Mouse (Mus musculus): Measurements from ENCODE around the gene Clps. TPM values are rescaled to one million over a fixed set of nuclear protein-coding genes. Genes with fewer than 3 reads are reported as not detected.

Clps gene
- polyA plus RNA-seq, 1 experiment: 8,275 TPM

- no peak overlapping the region for H3K4me3 ChIP-seq (ENCODE audit: extremely low read depth, insufficient read depth, insufficient read length)
- DNase-seq (ENCODE audit: low read depth in 1 of 2, low spot score in 2 of 2): no peak
- no peaks in the 10 kb centered on the region for H3K36me3 ChIP-seq (ENCODE audit: control insufficient read depth, insufficient read depth, low read length)
- no peaks in the 10 kb centered on the region for H3K27me3 ChIP-seq (ENCODE audit: control insufficient read depth, insufficient read depth, low read length)
- WGBS: 53% methylated on average over 5 of the region's 5 CpGs
- peak overlapping the region; percentile 70 for H3K27ac ChIP-seq (ENCODE audit: insufficient read depth, low read length)
- peaks cover 64% of the 10 kb centered on the region for H3K4me1 ChIP-seq (ENCODE audit: control insufficient read depth, insufficient read depth, insufficient read length)
- TF ChIP-seq POLR2A (IDR thresholded peaks at IDR 0.05; ENCODE audit: low read depth, low read length): no peak
- no peak for TF ChIP-seq CTCF (IDR thresholded peaks at IDR 0.05; ENCODE audit: extremely low read depth, insufficient read depth, insufficient read length, insufficient replicate concordance)
These were observed 46.0 kb downstream of the Clps start for GRCm38 (mm10) chr17:28514555-28514954.

DNA sequence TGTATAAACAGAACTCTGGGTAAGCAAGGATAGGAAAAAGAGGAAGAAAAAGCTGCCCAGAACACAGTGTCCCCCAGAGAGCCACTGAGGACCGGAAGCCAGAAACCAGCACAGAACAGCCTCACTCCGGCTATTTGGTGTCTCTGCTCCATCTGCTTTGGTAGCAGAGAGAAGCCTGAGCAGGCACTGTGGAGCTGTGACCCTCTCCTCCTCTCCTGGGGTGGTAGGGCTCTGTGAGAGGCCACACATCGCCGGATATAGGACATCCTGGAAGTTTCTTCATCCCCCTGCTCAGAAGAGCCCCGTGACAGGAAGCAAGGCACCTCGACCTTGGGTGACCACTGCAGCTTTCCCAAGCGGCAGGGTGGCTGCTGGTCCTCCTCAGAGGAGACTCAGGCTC, 46.7 kb downstream of the Clps start:
- Histone ChIP-seq H3K36me3 (ENCODE audit: control insufficient read depth, insufficient read depth, low read length) (no peaks in the 10 kb centered on the region), H3K27me3 (ENCODE audit: control insufficient read depth, insufficient read depth, low read length) (no peaks in the 10 kb centered on the region), H3K27ac (ENCODE audit: insufficient read depth, low read length) (peak overlapping the region; percentile 70), H3K4me3 (ENCODE audit: extremely low read depth, insufficient read depth, insufficient read length) (no peak overlapping the region), H3K4me1 (ENCODE audit: control insufficient read depth, insufficient read depth, insufficient read length) (peaks cover 59% of the 10 kb centered on the region)
- peak in 1 of 2 experiments; percentile 36 for DNase-seq (ENCODE audit: low read depth in 1 of 2, low spot score in 2 of 2)
- no peak; the same call in 1 of the 2 replicates for TF ChIP-seq POLR2A (IDR thresholded peaks at IDR 0.05; ENCODE audit: low read depth, low read length)
- WGBS: 11% methylated on average over 7 of the region's 7 CpGs

- Histone ChIP-seq H3K27me3 (ENCODE audit: control insufficient read depth, insufficient read depth, low read length) (no peaks in the 10 kb centered on the region), H3K4me3 (ENCODE audit: extremely low read depth, insufficient read depth, insufficient read length) (no peak overlapping the region), H3K36me3 (ENCODE audit: control insufficient read depth, insufficient read depth, low read length) (no peaks in the 10 kb centered on the region), H3K27ac (ENCODE audit: insufficient read depth, low read length) (peak overlapping the region; percentile 30; the same call in 1 of the 2 replicates), H3K4me1 (ENCODE audit: control insufficient read depth, insufficient read depth, insufficient read length) (peaks cover 55% of the 10 kb centered on the region)
- WGBS: 37% methylated on average over 1 of the region's 1 CpGs
- no peak for TF ChIP-seq CTCF (IDR thresholded peaks at IDR 0.05; ENCODE audit: extremely low read depth, insufficient read depth, insufficient read length, insufficient replicate concordance)
- no peak for DNase-seq (ENCODE audit: low read depth in 1 of 2, low spot score in 2 of 2)
These were observed 47.2 kb downstream of the Clps start for GRCm38 (mm10) chr17:28513337-28513736.

- WGBS: 76% methylated on average over 6 of the region's 6 CpGs
- TF ChIP-seq CTCF (IDR thresholded peaks at IDR 0.05; ENCODE audit: extremely low read depth, insufficient read depth, insufficient read length, insufficient replicate concordance) (no peak), POLR2A (IDR thresholded peaks at IDR 0.05; ENCODE audit: low read depth, low read length) (no peak)
- Histone ChIP-seq H3K4me1 (ENCODE audit: control insufficient read depth, insufficient read depth, insufficient read length) (peaks cover 50% of the 10 kb centered on the region; the same call in 1 of the 2 replicates), H3K4me3 (ENCODE audit: extremely low read depth, insufficient read depth, insufficient read length) (no peak overlapping the region), H3K27me3 (ENCODE audit: control insufficient read depth, insufficient read depth, low read length) (no peaks in the 10 kb centered on the region), H3K27ac (ENCODE audit: insufficient read depth, low read length) (peak overlapping the region; percentile 53), H3K36me3 (ENCODE audit: control insufficient read depth, insufficient read depth, low read length) (no peaks in the 10 kb centered on the region)
- DNase-seq (ENCODE audit: low read depth in 1 of 2, low spot score in 2 of 2): no peak
These were observed 47.9 kb downstream of the Clps start for GRCm38 (mm10) chr17:28512696-28513095.

DNA sequence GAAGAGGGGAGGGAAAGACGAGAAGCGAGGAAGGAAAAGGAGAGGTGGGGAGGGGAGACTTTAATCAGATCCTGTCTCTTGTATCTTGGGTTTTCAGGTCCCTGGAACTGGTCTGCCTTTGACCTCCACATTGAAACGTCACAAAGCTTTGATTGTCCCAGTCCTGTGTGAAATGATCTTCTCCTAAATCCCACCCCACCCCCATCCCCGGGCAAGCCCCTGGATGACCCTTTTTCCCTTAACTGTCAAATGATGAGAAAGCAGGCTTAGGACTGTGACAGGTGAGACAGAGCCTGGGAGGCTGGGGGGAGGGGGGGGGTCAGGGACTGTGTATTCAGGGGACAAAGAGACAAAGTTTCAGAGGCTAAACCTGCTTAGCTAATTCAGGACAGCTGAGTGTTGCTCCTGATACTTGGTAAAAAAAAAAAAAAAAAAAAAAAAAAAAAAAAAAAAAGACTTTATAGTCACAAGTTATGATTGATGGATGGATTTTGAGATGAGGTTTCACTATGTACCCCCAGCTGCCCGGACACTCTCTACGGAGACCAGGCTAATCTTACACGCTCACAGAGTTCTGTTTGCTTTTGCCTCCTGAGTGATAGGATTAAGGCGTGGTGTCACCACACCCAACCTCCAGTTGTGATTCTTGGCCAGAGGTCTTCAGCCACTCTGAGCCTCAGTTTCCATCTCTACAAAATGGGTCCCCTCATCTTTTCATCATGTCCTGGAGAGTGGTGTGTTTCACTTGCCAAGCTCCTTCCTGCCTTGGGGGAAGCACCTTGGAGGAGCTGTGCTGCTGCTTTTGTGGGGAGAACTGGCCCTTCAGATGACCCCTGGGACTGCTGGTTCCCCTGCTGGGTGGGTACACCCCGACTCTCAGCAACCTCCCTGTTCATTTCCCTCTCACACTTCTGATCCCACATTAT, 48.7 kb downstream of the Clps start:
- no peak for DNase-seq (ENCODE audit: low read depth in 1 of 2, low spot score in 2 of 2)
- Histone ChIP-seq H3K27ac (ENCODE audit: insufficient read depth, low read length) (peak overlapping the region; percentile 53), H3K4me3 (ENCODE audit: extremely low read depth, insufficient read depth, insufficient read length) (no peak overlapping the region), H3K4me1 (ENCODE audit: control insufficient read depth, insufficient read depth, insufficient read length) (peaks cover 43% of the 10 kb centered on the region; the same call in 1 of the 2 replicates), H3K36me3 (ENCODE audit: control insufficient read depth, insufficient read depth, low read length) (no peaks in the 10 kb centered on the region), H3K27me3 (ENCODE audit: control insufficient read depth, insufficient read depth, low read length) (no peaks in the 10 kb centered on the region)
- WGBS: 67% methylated on average over 9 of the region's 9 CpGs
- no peak for TF ChIP-seq POLR2A (IDR thresholded peaks at IDR 0.05; ENCODE audit: low read depth, low read length)
- no peak for TF ChIP-seq CTCF (IDR thresholded peaks at IDR 0.05; ENCODE audit: extremely low read depth, insufficient read depth, insufficient read length, insufficient replicate concordance)

DNA sequence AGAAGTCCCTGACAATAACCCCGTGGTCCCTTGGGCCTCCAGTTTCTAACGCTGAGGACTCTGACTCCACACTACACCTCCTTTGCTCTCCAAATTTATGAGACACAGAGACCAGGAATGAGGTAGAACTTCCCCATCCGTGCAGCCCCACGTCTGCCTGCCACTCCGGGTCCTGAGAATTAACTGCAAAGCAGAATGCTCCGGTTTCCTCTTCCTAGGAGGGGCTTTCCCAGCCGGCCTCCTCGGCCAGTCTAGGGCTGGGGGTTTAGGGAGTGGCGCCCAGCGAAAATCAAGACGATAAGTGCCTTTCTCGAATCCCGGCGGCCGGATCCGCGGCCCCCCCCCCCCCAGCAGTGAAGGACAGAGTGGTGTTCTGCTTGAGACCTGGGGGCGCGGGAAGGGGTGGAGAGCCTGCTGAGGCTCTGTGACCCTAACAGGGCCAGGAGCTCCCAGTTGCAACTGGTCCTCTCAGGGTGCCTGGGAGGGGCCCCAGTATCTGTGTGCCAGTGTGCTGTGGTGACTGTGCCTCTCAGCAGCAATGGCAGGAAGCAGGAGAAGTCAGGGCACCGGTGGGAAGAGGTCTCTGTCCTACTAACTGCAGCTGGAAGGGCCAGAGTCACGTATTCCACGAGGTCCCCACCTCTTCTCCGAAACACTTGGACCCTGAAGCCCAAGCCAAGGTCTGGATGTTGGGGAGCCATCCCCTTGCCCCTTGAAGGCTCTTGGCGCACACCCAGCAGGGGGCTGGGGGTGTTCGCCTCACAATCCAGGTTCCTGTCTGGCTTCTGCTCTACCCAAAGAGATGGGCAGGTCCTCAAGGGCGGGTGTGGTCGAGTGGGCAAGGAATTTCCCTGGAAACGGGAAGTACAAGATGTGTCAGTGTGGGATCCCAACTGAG, 49.9 kb downstream of the Clps start:
- no peak overlapping the region for H3K4me3 ChIP-seq (ENCODE audit: extremely low read depth, insufficient read depth, insufficient read length)
- peaks cover 38% of the 10 kb centered on the region for H3K4me1 ChIP-seq (ENCODE audit: control insufficient read depth, insufficient read depth, insufficient read length)
- no peaks in the 10 kb centered on the region for H3K36me3 ChIP-seq (ENCODE audit: control insufficient read depth, insufficient read depth, low read length)
- TF ChIP-seq POLR2A (IDR thresholded peaks at IDR 0.05; ENCODE audit: low read depth, low read length): no peak
- TF ChIP-seq CTCF (IDR thresholded peaks at IDR 0.05; ENCODE audit: extremely low read depth, insufficient read depth, insufficient read length, insufficient replicate concordance): no peak
- no peak overlapping the region for H3K27ac ChIP-seq (ENCODE audit: insufficient read depth, low read length)
- 12% methylated on average over 28 of the region's 28 CpGs for WGBS
- H3K27me3 ChIP-seq (ENCODE audit: control insufficient read depth, insufficient read depth, low read length): no peaks in the 10 kb centered on the region
- DNase-seq (ENCODE audit: low read depth in 1 of 2, low spot score in 2 of 2): no peak

Other genes starting within 250 kb of the Clps start
- 17.2 and 19.3 TPM in 2 replicates for gene Fance, start 247.2 kb downstream of the Clps start, polyA plus RNA-seq (2012; rRNA removed)
- gene Rpl10a, start 232.3 kb downstream of the Clps start, polyA plus RNA-seq (2012; rRNA removed): 4,168 and 4,314 TPM in 2 replicates
- 4.3 and 5.0 TPM in 2 replicates for gene Tead3, start 209.9 kb downstream of the Clps start, polyA plus RNA-seq (2012; rRNA removed)
- gene Tulp1, start 195.5 kb downstream of the Clps start, polyA plus RNA-seq (2012; rRNA removed): 0.15 and 0.25 TPM in 2 replicates
- gene Fkbp5, start 43.2 kb downstream of the Clps start, polyA plus RNA-seq (2012; rRNA removed): 26.1 and 29.7 TPM in 2 replicates
- 0.25 and 0.32 TPM in 2 replicates for gene Armc12, start 30.0 kb downstream of the Clps start, polyA plus RNA-seq (2012; rRNA removed)
- not detected in 2 replicates for gene Clpsl2, start 11.4 kb downstream of the Clps start, polyA plus RNA-seq (2012; rRNA removed)
- gene Lhfpl5, start 14.9 kb upstream of the Clps start, polyA plus RNA-seq (2012; rRNA removed): not detected in 2 replicates
- gene Srpk1, start 61.9 kb upstream of the Clps start, polyA plus RNA-seq (2012; rRNA removed): 20.0 and 20.5 TPM in 2 replicates
- 0.38 and 0.40 TPM in 2 replicates for gene Slc26a8, start 129.5 kb upstream of the Clps start, polyA plus RNA-seq (2012; rRNA removed)
- 83.1 and 93.0 TPM in 2 replicates for gene Mapk14, start 130.6 kb upstream of the Clps start, polyA plus RNA-seq (2012; rRNA removed)
- 0.28 and 0.81 TPM in 2 replicates for gene AC170998.1, start 165.3 kb upstream of the Clps start, polyA plus RNA-seq (2012; rRNA removed)
- gene Mapk13, start 208.5 kb upstream of the Clps start, polyA plus RNA-seq (2012; rRNA removed): 1.1 and 2.6 TPM in 2 replicates
- gene Brpf3, start 240.3 kb upstream of the Clps start, polyA plus RNA-seq (2012; rRNA removed): 42.9 and 43.2 TPM in 2 replicates